Mouse (Mus musculus) neural tube, embryonic 12.5 days (tissue): ENCODE data around the gene Invs. TPM values are rescaled to one million over a fixed set of nuclear protein-coding genes. Genes with fewer than 3 reads are reported as not detected.
A peak's percentile ranks its signal among the peaks of the same experiment; 100 is the strongest.

Source experiments
- ATAC-seq: fragments of 200-750 bp; cut with Nextera tagmentation; 2 replicates; pipeline ENCODE4 v1.8.0; 2017; ENCODE audit warnings: low read depth, mild to moderate bottlenecking, moderate TSS enrichment, moderate library complexity; ENCODE audit not compliant: low FRiP score
- H3K27ac ChIP-seq: fragments of 300-500 bp; sonication (generic); 2 replicates; pipeline ENCODE4 v1.5.1; 2016
- H3K27me3 ChIP-seq: fragments of 300-500 bp; sonication (generic); replicated peaks from 2 replicates; pipeline ENCODE4 v1.6.1; 2016; ENCODE audit warnings: mild to moderate bottlenecking
- H3K36me3 ChIP-seq: fragments of 300-500 bp; sonication (generic); 2 replicates; pipeline ENCODE4 v1.6.1; 2016; ENCODE audit warnings: mild to moderate bottlenecking
- H3K4me1 ChIP-seq: fragments of 300-500 bp; sonication (generic); 2 replicates; pipeline ENCODE4 v1.6.1; 2016
- H3K4me2 ChIP-seq: fragments of 300-500 bp; sonication (generic); replicated peaks from 2 replicates; pipeline ENCODE4 v1.6.1; 2016; ENCODE audit warnings: mild to moderate bottlenecking
- H3K4me3 ChIP-seq: fragments of 300-500 bp; sonication (generic); 2 replicates; pipeline ENCODE4 v1.5.1; 2016
- H3K9ac ChIP-seq: fragments of 300-500 bp; sonication (generic); 2 replicates; pipeline ENCODE4 v1.6.1; 2016; ENCODE audit warnings: mild to moderate bottlenecking
- H3K9me3 ChIP-seq: fragments of 300-500 bp; sonication (generic); 2 replicates; pipeline ENCODE4 v1.6.1; 2016; ENCODE audit warnings: mild to moderate bottlenecking
- WGBS: fragments of 180-500 bp; shearing (Covaris S2); methylation state at CpG from one replicate; pipeline ENCODE4 v1.1.7; 2016; 5-methylcytosine and 5-hydroxymethylcytosine counted together
- polyA plus RNA-seq: library from polyadenylated mRNA; unstranded; fragments of >200 nt; fragmentation: Nextera tagmentation; extraction: Ambion mirVana; gene quantifications from 2 replicates; pipeline ENCODE4 v1.2.1, GENCODE M21; 2016

The Invs gene
- polyA plus RNA-seq, 1 experiment from 2014 or later, result 8.5 TPM

GRCm38 (mm10) chr4:48415838-48416335, 136.3 kb downstream of the Invs start:
- H3K27ac ChIP-seq, result no peak overlapping the region
- H3K4me3 ChIP-seq, result no peak overlapping the region
- no peaks in the 10 kb centered on the region for H3K9me3 ChIP-seq
- no peak for ATAC-seq
- H3K9ac ChIP-seq, result no peak overlapping the region
- 86% methylated on average over 10 of the region's 10 CpGs for WGBS
- H3K4me2 ChIP-seq, result no peak overlapping the region
- no peaks in the 10 kb centered on the region for H3K27me3 ChIP-seq
- H3K36me3 ChIP-seq, result 0 out of 2 replicates have a peak, but pooled peaks cover 5% of the 10 kb centered on the region
- H3K4me1 ChIP-seq, result no peaks in the 10 kb centered on the region

GRCm38 (mm10) chr4:48418831-48419468, 139.4 kb downstream of the Invs start:
- 91% methylated on average over 8 of the region's 8 CpGs for WGBS
- no peak overlapping the region for H3K27ac ChIP-seq
- H3K9me3 ChIP-seq, result no peaks in the 10 kb centered on the region
- no peak for ATAC-seq
- no peak overlapping the region for H3K4me3 ChIP-seq
- H3K36me3 ChIP-seq, result peaks cover 11% of the 10 kb centered on the region
- H3K27me3 ChIP-seq, result no peaks in the 10 kb centered on the region
- H3K9ac ChIP-seq, result no peak overlapping the region
- H3K4me2 ChIP-seq, result no peak overlapping the region
- H3K4me1 ChIP-seq, result no peaks in the 10 kb centered on the region

DNA sequence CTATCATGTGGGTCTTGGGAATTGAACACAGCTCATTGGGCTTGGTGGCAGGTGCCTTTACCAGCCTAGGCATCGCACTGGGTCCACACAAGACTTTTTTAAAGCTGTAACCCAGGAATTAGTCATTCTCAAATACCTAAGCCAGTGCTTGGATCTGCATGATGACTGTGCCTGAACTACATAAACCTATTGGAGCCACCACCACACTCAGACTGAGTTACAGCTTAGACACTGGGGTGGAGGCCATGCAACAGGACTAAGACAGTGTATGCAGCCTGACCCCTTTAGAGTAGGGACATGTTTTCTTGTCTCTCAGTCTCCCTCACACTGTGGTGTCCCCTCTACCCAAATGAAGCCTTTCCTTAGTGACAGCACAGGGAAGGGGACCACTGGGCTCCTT, 143.1 kb downstream of the Invs start:
- no peaks in the 10 kb centered on the region for H3K27me3 ChIP-seq
- no peak overlapping the region for H3K4me2 ChIP-seq
- H3K4me3 ChIP-seq, result no peak overlapping the region
- no peak overlapping the region for H3K27ac ChIP-seq
- no peak for ATAC-seq
- H3K9ac ChIP-seq, result no peak overlapping the region
- peaks cover 15% of the 10 kb centered on the region for H3K36me3 ChIP-seq
- 100% methylated on average over 1 of the region's 1 CpGs for WGBS
- no peaks in the 10 kb centered on the region for H3K4me1 ChIP-seq
- no peaks in the 10 kb centered on the region for H3K9me3 ChIP-seq

DNA sequence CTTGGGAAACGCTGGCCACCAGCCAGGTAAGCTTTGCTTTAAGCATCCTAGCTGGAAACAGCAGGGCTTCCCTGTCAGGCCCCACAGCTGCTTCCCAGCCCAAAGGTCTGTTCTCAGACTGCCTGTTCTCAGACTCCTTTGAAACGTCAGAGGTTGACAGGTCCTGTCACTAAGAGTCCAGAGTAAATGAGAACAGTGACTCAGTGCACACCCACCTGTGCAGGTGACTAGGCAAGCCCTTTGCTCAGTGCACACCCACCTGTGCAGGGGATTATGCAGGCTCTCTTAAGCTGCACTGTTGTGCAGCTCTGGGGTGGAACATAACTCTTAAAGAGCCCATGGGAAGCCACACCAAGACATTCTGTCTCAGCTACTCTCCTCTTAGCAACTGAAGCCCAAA, 144.2 kb downstream of the Invs start:
- H3K4me2 ChIP-seq, result no peak overlapping the region
- H3K27me3 ChIP-seq, result no peaks in the 10 kb centered on the region
- H3K4me1 ChIP-seq, result no peaks in the 10 kb centered on the region
- no peaks in the 10 kb centered on the region for H3K9me3 ChIP-seq
- H3K36me3 ChIP-seq, result peaks cover 18% of the 10 kb centered on the region
- no peak overlapping the region for H3K9ac ChIP-seq
- H3K27ac ChIP-seq, result no peak overlapping the region
- 58% methylated on average over 2 of the region's 2 CpGs for WGBS
- no peak for ATAC-seq
- H3K4me3 ChIP-seq, result no peak overlapping the region

DNA sequence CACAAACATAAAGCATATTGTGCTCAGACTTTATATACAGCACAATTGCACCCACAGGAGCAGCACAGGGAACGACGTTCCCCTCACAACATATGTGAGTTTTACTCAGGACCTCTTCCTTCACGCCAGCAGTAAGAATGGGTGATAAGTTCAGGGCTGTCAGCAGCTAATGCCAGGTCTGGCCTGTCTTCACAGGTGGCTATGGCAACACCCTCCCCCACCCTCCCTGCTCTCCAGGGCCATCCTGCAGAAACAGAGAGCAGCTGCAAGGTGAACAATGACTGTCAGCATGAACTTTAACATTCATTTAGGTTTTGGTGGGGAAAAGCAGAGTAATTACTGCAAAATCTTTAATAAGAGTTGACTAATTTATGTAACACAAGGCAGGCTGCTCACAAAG, 147.9 kb downstream of the Invs start:
- Histone ChIP-seq H3K27me3 (no peaks in the 10 kb centered on the region), H3K36me3 (peaks cover 36% of the 10 kb centered on the region), H3K9ac (no peak overlapping the region), H3K4me3 (no peak overlapping the region), H3K4me1 (no peaks in the 10 kb centered on the region), H3K9me3 (no peaks in the 10 kb centered on the region), H3K27ac (no peak overlapping the region), H3K4me2 (no peak overlapping the region)
- whole genome bisulfite sequencing, result 56% methylated on average over 3 of the region's 3 CpGs
- ATAC-seq, result no peak

DNA sequence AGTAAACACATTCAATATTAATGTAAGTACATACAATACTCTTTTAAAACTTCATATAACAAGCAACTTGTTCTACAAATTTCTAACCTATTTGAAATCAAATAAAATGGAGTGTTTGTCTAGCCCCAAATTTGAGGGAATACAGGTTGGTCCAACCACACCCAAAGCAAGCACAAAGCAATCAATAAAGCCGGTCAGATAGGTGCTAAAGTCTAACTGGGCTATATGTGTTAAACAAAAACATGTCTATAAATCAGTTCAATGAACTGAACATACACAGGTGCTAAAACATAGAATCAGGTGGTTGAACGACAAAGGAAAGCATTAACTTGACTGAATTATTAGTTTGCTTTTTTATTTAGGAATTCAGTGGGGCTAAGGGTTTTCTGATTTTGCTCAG, 148.5 kb downstream of the Invs start:
- H3K9ac ChIP-seq, result no peak overlapping the region

DNA sequence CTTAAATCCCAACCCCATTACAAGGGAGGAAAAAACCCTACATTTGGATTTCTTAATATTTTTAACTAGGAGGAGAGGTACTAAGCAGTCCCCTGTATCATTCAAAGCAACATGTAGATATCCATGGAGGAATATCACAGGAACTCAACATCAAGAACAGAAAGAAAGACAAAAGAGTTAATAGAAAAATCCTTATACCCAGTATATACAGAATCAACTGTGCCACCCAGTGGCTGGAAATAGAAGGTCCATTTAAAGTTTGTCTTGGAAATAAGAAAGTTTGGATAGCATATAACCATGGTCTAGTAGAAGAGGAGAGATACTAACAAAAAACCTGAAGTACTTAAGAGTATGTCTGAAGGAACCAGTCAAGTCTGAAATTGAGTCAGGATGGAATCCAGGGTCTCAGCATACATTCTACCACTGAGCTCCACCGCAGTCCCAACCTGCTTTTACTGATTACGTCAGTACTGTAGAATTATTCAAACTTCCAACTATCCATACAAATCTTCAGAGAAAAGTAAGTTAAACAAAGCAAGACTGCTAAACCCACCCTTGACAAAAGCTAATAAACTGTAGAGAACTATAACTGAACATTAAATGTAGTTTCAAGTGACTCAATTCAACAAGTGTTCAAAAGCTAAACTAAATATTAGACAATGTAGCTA, 174.7 kb downstream of the Invs start:
- H3K9me3 ChIP-seq, result no peaks in the 10 kb centered on the region
- whole genome bisulfite sequencing, result 99% methylated on average over 2 of the region's 2 CpGs
- ATAC-seq, result no peak
- H3K27ac ChIP-seq, result no peak overlapping the region
- H3K4me1 ChIP-seq, result no peaks in the 10 kb centered on the region
- H3K4me3 ChIP-seq, result no peak overlapping the region
- H3K9ac ChIP-seq, result no peak overlapping the region
- peaks cover 53% of the 10 kb centered on the region for H3K36me3 ChIP-seq
- H3K4me2 ChIP-seq, result no peak overlapping the region
- no peaks in the 10 kb centered on the region for H3K27me3 ChIP-seq

More for the DNA sequence above, 148.5 kb downstream of the Invs start:
- Histone ChIP-seq H3K36me3 (peaks cover 39% of the 10 kb centered on the region), H3K4me1 (no peaks in the 10 kb centered on the region), H3K4me3 (no peak overlapping the region), H3K27me3 (no peaks in the 10 kb centered on the region), H3K27ac (no peak overlapping the region), H3K4me2 (no peak overlapping the region), H3K9me3 (no peaks in the 10 kb centered on the region)
- 89% methylated on average over 2 of the region's 2 CpGs for WGBS
- no peak for ATAC-seq

- Histone ChIP-seq H3K27ac (no peak overlapping the region), H3K4me1 (no peaks in the 10 kb centered on the region), H3K4me2 (no peak overlapping the region), H3K9me3 (no peaks in the 10 kb centered on the region), H3K9ac (no peak overlapping the region), H3K36me3 (peaks cover 45% of the 10 kb centered on the region), H3K27me3 (no peaks in the 10 kb centered on the region), H3K4me3 (no peak overlapping the region)
- no peak for ATAC-seq
- WGBS, result 95% methylated on average over 6 of the region's 6 CpGs
Measured at GRCm38 (mm10) chr4:48458436-48458835, 178.9 kb downstream of the Invs start.

DNA sequence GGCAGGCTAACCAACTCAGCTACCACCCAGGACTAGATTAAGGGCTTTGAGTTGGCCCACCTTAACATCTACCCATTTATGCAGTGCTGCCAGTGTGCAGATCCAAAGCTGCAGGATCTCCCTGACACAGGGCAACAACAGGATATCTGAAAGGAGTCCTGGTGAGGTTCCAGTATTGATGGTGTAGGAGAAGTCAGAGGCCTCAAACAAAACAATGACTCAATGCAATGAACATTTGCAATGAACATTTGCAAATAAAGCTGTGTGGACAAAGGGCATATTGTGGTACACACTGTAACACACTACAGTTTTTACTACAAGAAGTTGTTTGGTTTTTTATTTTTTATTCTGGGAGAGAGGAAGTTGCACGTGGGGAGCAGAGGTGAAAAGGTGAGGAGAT, 181.5 kb downstream of the Invs start:
- H3K27me3 ChIP-seq, result no peaks in the 10 kb centered on the region
- no peaks in the 10 kb centered on the region for H3K9me3 ChIP-seq
- peaks cover 37% of the 10 kb centered on the region for H3K36me3 ChIP-seq
- no peak overlapping the region for H3K4me3 ChIP-seq
- no peak overlapping the region for H3K9ac ChIP-seq
- no peak overlapping the region for H3K27ac ChIP-seq
- no peak overlapping the region for H3K4me2 ChIP-seq
- no peaks in the 10 kb centered on the region for H3K4me1 ChIP-seq
- ATAC-seq, result no peak
- WGBS, result 81% methylated on average over 1 of the region's 1 CpGs

DNA sequence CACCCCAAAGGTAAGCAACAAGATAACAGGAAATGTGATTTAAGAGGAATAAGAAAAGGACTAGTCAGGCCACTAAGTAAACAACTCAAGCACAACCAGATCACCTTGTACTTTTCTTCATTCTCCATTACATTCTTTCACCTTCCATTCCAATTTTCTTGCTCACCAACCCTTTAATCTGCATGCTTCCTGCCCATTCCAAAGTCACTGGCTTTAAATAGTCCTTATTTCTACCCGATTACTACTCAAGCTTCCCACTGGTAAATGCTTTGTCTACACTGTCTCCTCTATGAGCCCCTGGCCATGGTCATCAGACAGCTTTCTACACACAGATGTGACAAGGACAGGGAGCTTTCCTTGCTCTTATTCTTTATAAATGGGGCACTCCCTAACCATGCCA, 191.4 kb downstream of the Invs start:
- no peaks in the 10 kb centered on the region for H3K27me3 ChIP-seq
- no peaks in the 10 kb centered on the region for H3K9me3 ChIP-seq
- H3K36me3 ChIP-seq, result peaks cover 20% of the 10 kb centered on the region
- no peak overlapping the region; the same call in 1 of the 2 replicates for H3K4me2 ChIP-seq
- H3K27ac ChIP-seq, result no peak overlapping the region
- no peak for ATAC-seq
- H3K4me3 ChIP-seq, result no peak overlapping the region
- H3K9ac ChIP-seq, result no peak overlapping the region
- peaks cover 9% of the 10 kb centered on the region for H3K4me1 ChIP-seq
- 57% methylated on average over 1 of the region's 1 CpGs for WGBS

GRCm38 (mm10) chr4:48472052-48472791, 192.7 kb downstream of the Invs start:
- Histone ChIP-seq H3K27ac (no peak overlapping the region), H3K9me3 (no peaks in the 10 kb centered on the region), H3K9ac (peak overlapping the region; percentile 92), H3K36me3 (peaks cover 11% of the 10 kb centered on the region), H3K4me1 (peaks cover 9% of the 10 kb centered on the region), H3K27me3 (no peaks in the 10 kb centered on the region), H3K4me2 (peak overlapping the region; percentile 83), H3K4me3 (peak overlapping the region; percentile 93)
- 17% methylated on average over 12 of the region's 12 CpGs for WGBS
- ATAC-seq, result no peak
